Mouse (Mus musculus) liver, embryonic 16.5 days (tissue): Measurements from ENCODE around the gene Nacc2. TPM values are rescaled to one million over a fixed set of nuclear protein-coding genes. Genes with fewer than 3 reads are reported as not detected.
A peak's percentile ranks its signal among the peaks of the same experiment; 100 is the strongest.

ENCODE experiments used
- ATAC-seq: fragments of 200-750 bp; cut with Nextera tagmentation; 2 replicates; pipeline ENCODE4 v1.8.0; 2017; ENCODE audit warnings: low read depth, mild to moderate bottlenecking, moderate number of reproducible peaks, moderate library complexity
- H3K27ac ChIP-seq: fragments of 300-500 bp; sonication (generic); 2 replicates; pipeline ENCODE4 v1.5.1; 2014; ENCODE audit warnings: mild to moderate bottlenecking, low read length
- H3K27me3 ChIP-seq: fragments of 300-500 bp; sonication (generic); 2 replicates; pipeline ENCODE4 v1.6.1; 2014; ENCODE audit warnings: low read depth, low read length, mixed read lengths; ENCODE audit not compliant: control insufficient read depth, insufficient read depth
- H3K36me3 ChIP-seq: fragments of 300-500 bp; sonication (generic); 2 replicates; pipeline ENCODE4 v1.6.1; 2014; ENCODE audit warnings: mild to moderate bottlenecking; ENCODE audit not compliant: control insufficient read depth, insufficient read depth
- H3K4me1 ChIP-seq: fragments of 300-500 bp; sonication (generic); 2 replicates; pipeline ENCODE4 v1.6.1; 2014; ENCODE audit warnings: low read depth, low read length, mixed read lengths; ENCODE audit not compliant: control insufficient read depth
- H3K4me2 ChIP-seq: fragments of 300-500 bp; sonication (generic); 2 replicates; pipeline ENCODE4 v1.6.1; 2014; ENCODE audit warnings: low read depth, low read length, mixed read lengths
- H3K4me3 ChIP-seq: fragments of 300-500 bp; sonication (generic); 2 replicates; pipeline ENCODE4 v1.5.1; 2014; ENCODE audit warnings: low read depth, mild to moderate bottlenecking, low read length
- H3K9ac ChIP-seq: fragments of 300-500 bp; sonication (generic); 2 replicates; pipeline ENCODE4 v1.6.1; 2014; ENCODE audit warnings: low read depth, low read length
- H3K9me3 ChIP-seq: fragments of 300-500 bp; sonication (generic); replicated peaks from 2 replicates; pipeline ENCODE4 v1.6.1; 2016; ENCODE audit warnings: low read length; ENCODE audit not compliant: control insufficient read depth
- WGBS: fragments of 180-500 bp; shearing (Covaris S2); extraction: QIAGEN DNeasy Blood & Tissue Kit; methylation state at CpG from one replicate; pipeline ENCODE4 v1.1.7; 2014; ENCODE audit not compliant: insufficient replicate concordance; 5-methylcytosine and 5-hydroxymethylcytosine counted together
- polyA plus RNA-seq: library from polyadenylated mRNA; unstranded; fragments of >200 nt; fragmentation: Nextera tagmentation; extraction: Ambion mirVana; gene quantifications from 2 replicates; pipeline ENCODE4 v1.2.1, GENCODE M21; 2015

The Nacc2 gene
- polyA plus RNA-seq, 1 experiment from 2014 or later: 6.4 TPM

GRCm38 (mm10) chr2:26039951-26040350, 83.1 kb downstream of the Nacc2 start:
- H3K4me3 ChIP-seq: no peak overlapping the region
- no peak overlapping the region for H3K27ac ChIP-seq
- no peaks in the 10 kb centered on the region; the same call in 1 of the 2 replicates for H3K27me3 ChIP-seq
- H3K9me3 ChIP-seq: no peaks in the 10 kb centered on the region
- H3K9ac ChIP-seq: no peak overlapping the region
- no peak for ATAC-seq
- 76% methylated on average over 14 of the region's 14 CpGs for WGBS
- no peaks in the 10 kb centered on the region for H3K36me3 ChIP-seq
- H3K4me1 ChIP-seq: peaks cover 47% of the 10 kb centered on the region
- no peak overlapping the region for H3K4me2 ChIP-seq

DNA sequence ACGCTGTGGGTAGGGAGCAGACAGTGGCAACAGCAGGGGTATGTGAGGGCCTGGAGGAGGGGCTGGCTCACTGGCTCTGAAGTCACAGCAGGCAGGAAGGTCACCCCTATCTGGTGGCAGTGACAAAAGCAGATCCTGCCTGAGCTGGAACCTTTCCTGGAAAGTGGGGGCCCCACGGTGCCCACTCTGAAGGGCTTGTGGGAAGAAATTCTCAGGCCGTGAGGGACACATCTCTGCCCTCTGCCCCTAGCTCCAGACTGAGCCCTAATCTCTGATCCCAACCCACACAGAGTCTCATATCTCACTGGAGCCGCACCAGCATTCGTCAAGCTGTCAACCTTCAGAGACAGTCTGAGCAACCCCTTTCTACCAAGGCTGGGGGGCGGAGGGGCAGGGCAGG, 85.6 kb downstream of the Nacc2 start:
- Histone ChIP-seq H3K4me1 (peaks cover 41% of the 10 kb centered on the region), H3K36me3 (no peaks in the 10 kb centered on the region), H3K9me3 (no peaks in the 10 kb centered on the region), H3K4me3 (no peak overlapping the region), H3K9ac (peak overlapping the region; percentile 57), H3K4me2 (peak overlapping the region; percentile 35), H3K27me3 (no peaks in the 10 kb centered on the region; the same call in 1 of the 2 replicates), H3K27ac (peak overlapping the region; percentile 75)
- WGBS: 11% methylated on average over 6 of the region's 6 CpGs
- peak; percentile 88 for ATAC-seq

GRCm38 (mm10) chr2:26034344-26035050, 88.5 kb downstream of the Nacc2 start:
- Histone ChIP-seq H3K4me2 (no peak overlapping the region), H3K27me3 (no peaks in the 10 kb centered on the region), H3K36me3 (no peaks in the 10 kb centered on the region), H3K4me3 (no peak overlapping the region), H3K9ac (no peak overlapping the region), H3K9me3 (no peaks in the 10 kb centered on the region), H3K27ac (no peak overlapping the region), H3K4me1 (peaks cover 39% of the 10 kb centered on the region)
- 72% methylated on average over 15 of the region's 15 CpGs for WGBS
- no peak for ATAC-seq

- 44% methylated on average over 3 of the region's 3 CpGs for WGBS
Observed at GRCm38 (mm10) chr2:26030288-26030687, 92.7 kb downstream of the Nacc2 start.

GRCm38 (mm10) chr2:26024138-26025075, 98.6 kb downstream of the Nacc2 start:
- H3K4me3 ChIP-seq: no peak overlapping the region
- WGBS: 32% methylated on average over 4 of the region's 4 CpGs
- H3K9ac ChIP-seq: 0 out of 2 replicates have a peak overlapping the region, but pooled peaks have one; percentile 20
- peaks cover 22% of the 10 kb centered on the region for H3K4me1 ChIP-seq
- H3K9me3 ChIP-seq: no peaks in the 10 kb centered on the region
- H3K4me2 ChIP-seq: no peak overlapping the region
- H3K36me3 ChIP-seq: no peaks in the 10 kb centered on the region
- ATAC-seq: no peak
- no peaks in the 10 kb centered on the region for H3K27me3 ChIP-seq
- peak overlapping the region; percentile 58; the same call in 1 of the 2 replicates for H3K27ac ChIP-seq

More at GRCm38 (mm10) chr2:26030288-26030687, 92.7 kb downstream of the Nacc2 start:
- ATAC-seq: no peak; the same call in 1 of the 2 replicates
- no peaks in the 10 kb centered on the region for H3K27me3 ChIP-seq
- H3K9ac ChIP-seq: no peak overlapping the region
- H3K36me3 ChIP-seq: no peaks in the 10 kb centered on the region
- H3K9me3 ChIP-seq: no peaks in the 10 kb centered on the region
- H3K27ac ChIP-seq: no peak overlapping the region
- no peak overlapping the region for H3K4me2 ChIP-seq
- H3K4me3 ChIP-seq: no peak overlapping the region
- H3K4me1 ChIP-seq: peaks cover under 1% of the 10 kb centered on the region; the same call in 1 of the 2 replicates

- no peak overlapping the region for H3K4me2 ChIP-seq
- no peak for ATAC-seq
- no peaks in the 10 kb centered on the region for H3K9me3 ChIP-seq
- 70% methylated on average over 1 of the region's 1 CpGs for WGBS
- peak overlapping the region; percentile 26 for H3K27ac ChIP-seq
- H3K27me3 ChIP-seq: no peaks in the 10 kb centered on the region
- H3K4me1 ChIP-seq: peaks cover 25% of the 10 kb centered on the region
- no peak overlapping the region for H3K4me3 ChIP-seq
- peak overlapping the region; percentile 29; the same call in 1 of the 2 replicates for H3K9ac ChIP-seq
- 0 out of 2 replicates have a peak, but pooled peaks cover 2% of the 10 kb centered on the region for H3K36me3 ChIP-seq
Observed at GRCm38 (mm10) chr2:26022626-26023025, 100.4 kb downstream of the Nacc2 start.

GRCm38 (mm10) chr2:26022258-26022565, 100.8 kb downstream of the Nacc2 start:
- peak overlapping the region; percentile 93 for H3K9ac ChIP-seq
- WGBS: 81% methylated on average over 8 of the region's 8 CpGs

DNA sequence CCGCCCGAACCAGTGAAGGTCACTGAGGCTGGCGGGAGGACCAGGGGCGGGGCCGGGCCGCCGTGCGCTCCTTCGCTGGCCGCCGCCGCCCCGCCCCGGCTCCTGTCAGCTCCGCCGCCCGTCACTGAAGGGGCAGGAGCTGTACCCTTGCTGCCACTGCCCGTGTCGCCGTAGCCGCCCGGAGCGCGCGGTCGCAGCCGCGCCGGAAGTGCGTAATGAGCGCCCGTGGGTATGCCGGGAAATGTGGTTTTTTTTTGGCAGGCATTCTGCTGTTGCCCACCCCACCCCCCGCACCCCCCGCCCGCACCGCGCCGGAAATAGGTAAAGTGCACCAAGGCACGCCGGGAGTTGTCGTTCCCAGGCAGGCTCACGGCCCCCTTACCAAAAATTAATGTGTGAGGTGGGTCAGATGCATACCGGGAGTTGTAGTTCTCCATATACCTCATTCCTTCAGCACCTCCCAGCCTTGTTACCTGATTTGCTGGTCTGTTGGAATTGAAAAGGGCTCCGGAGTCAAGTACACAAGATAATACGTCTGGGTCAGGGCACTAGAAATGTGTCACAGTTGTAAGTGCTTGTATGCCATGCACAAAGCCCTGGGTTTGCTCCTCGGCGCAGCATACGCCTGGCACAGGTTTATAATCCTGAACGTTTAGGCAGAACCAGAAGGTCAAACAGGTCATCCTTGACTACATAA, 101.3 kb downstream of the Nacc2 start, which contains the start of gene Ubac1:
TSS of gene Ubac1 (minus strand) at position 187 of the 697 bp plus-strand sequence.
- WGBS: 6% methylated on average over 50 of the region's 50 CpGs
- ATAC-seq: peak; percentile 90
- Histone ChIP-seq H3K4me2 (peak within 1 kb of the TSS; percentile 93), H3K9ac (peak within 1 kb of the TSS; percentile 93), H3K4me1 (peaks cover 34% of the 10 kb centered on the region), H3K9me3 (no peaks in the 10 kb centered on the region), H3K36me3 (peaks cover 6% of the 10 kb centered on the region; the same call in 1 of the 2 replicates), H3K27ac (peak within 1 kb of the TSS; percentile 98), H3K27me3 (no peaks in the 10 kb centered on the region), H3K4me3 (peak within 1 kb of the TSS; percentile 82)

More at GRCm38 (mm10) chr2:26022258-26022565, 100.8 kb downstream of the Nacc2 start:
- H3K27me3 ChIP-seq: no peaks in the 10 kb centered on the region
- no peak for ATAC-seq
- H3K36me3 ChIP-seq: 0 out of 2 replicates have a peak, but pooled peaks cover 2% of the 10 kb centered on the region
- peak overlapping the region; percentile 82 for H3K4me3 ChIP-seq
- peak overlapping the region; percentile 93 for H3K4me2 ChIP-seq
- no peaks in the 10 kb centered on the region for H3K9me3 ChIP-seq
- H3K4me1 ChIP-seq: peaks cover 29% of the 10 kb centered on the region
- peak overlapping the region; percentile 98 for H3K27ac ChIP-seq
